Mouse (Mus musculus) lung, embryonic 16.5 days (tissue): Measurements from ENCODE around the gene Gm45021. TPM values are rescaled to one million over a fixed set of nuclear protein-coding genes. Genes with fewer than 3 reads are reported as not detected.

Experiments used
- ATAC-seq: fragments of 200-750 bp; cut with Nextera tagmentation; 2 replicates; pipeline ENCODE4 v1.8.0; 2017; ENCODE audit warnings: low read depth, mild to moderate bottlenecking, moderate library complexity
- H3K27ac ChIP-seq: fragments of 300-500 bp; sonication (generic); 2 replicates; pipeline ENCODE4 v1.5.1; 2014; ENCODE audit warnings: mild to moderate bottlenecking, control low read depth, low read length
- H3K27me3 ChIP-seq: fragments of 300-500 bp; sonication (generic); 2 replicates; pipeline ENCODE4 v1.6.1; 2014; ENCODE audit warnings: low read depth, low read length, mixed read lengths; ENCODE audit not compliant: control insufficient read depth, insufficient read depth
- H3K36me3 ChIP-seq: fragments of 300-500 bp; sonication (generic); 2 replicates; pipeline ENCODE4 v1.6.1; 2014; ENCODE audit warnings: low read length; ENCODE audit not compliant: control insufficient read depth, insufficient read depth
- H3K4me1 ChIP-seq: fragments of 300-500 bp; sonication (generic); replicated peaks from 2 replicates; pipeline ENCODE4 v1.6.1; 2014; ENCODE audit warnings: low read length, mixed read lengths; ENCODE audit not compliant: control insufficient read depth, insufficient read depth
- H3K4me2 ChIP-seq: fragments of 300-500 bp; sonication (generic); 2 replicates; pipeline ENCODE4 v1.6.1; 2014; ENCODE audit warnings: low read depth, low read length, control low read depth
- H3K4me3 ChIP-seq: fragments of 300-500 bp; sonication (generic); 2 replicates; pipeline ENCODE4 v1.5.1; 2014; ENCODE audit warnings: mild to moderate bottlenecking, low read length, control low read depth
- H3K9ac ChIP-seq: fragments of 300-500 bp; sonication (generic); 2 replicates; pipeline ENCODE4 v1.6.1; 2014; ENCODE audit warnings: low read length, control low read depth
- H3K9me3 ChIP-seq: fragments of 300-500 bp; sonication (generic); 2 replicates; pipeline ENCODE4 v1.6.1; 2016; ENCODE audit warnings: low read length; ENCODE audit not compliant: control insufficient read depth
- WGBS: fragments of 180-500 bp; shearing (Covaris S2); extraction: QIAGEN DNeasy Blood & Tissue Kit; methylation state at CpG from one replicate; pipeline ENCODE4 v1.1.7; 2014; 5-methylcytosine and 5-hydroxymethylcytosine counted together
- polyA plus RNA-seq: library from polyadenylated mRNA; unstranded; fragments of >200 nt; fragmentation: Nextera tagmentation; extraction: Ambion mirVana; gene quantifications from 2 replicates; pipeline ENCODE4 v1.2.1, GENCODE M21; 2015

Gene Gm45021
- polyA plus RNA-seq, 1 experiment from 2014 or later, result not detected

DNA sequence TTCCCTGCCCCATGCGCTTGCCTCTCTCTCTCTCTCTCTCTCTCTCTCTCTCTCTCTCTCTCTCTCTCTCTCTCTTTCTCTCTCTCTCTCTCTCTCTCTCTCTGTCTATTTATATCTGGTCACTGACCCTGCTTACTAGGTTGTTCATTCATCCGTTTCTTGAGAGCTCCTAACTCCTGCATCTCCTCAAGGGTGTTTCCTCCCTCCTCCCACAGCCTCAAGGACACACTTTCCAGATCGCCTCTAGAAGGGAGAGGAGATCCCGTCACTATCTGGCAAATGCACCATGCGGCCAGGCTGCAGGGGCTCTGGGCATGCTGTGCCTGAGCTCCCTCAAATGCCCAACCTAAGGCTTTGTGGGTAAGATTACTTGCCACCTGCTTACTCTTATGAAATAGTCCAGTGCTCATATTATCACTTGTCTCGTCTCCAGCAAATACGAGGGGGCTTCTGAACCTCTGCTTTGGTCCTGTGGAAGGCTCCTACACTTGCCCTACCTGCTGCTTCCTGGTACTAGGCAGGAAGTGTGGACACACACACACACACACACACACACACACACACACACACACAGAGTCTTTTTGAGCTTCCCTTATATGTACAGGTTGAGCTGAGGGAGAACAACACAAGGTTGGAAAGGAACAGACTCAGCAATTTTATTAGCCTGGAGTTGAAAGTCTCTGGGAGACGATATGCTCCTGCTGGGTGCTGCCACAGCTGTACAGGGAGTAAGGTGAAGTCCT, 20.2 kb upstream of the Gm45021 start:
- Histone ChIP-seq H3K9ac (no peak overlapping the region), H3K27ac (no peak overlapping the region), H3K9me3 (no peaks in the 10 kb centered on the region; the same call in 1 of the 2 replicates), H3K27me3 (no peaks in the 10 kb centered on the region), H3K4me3 (no peak overlapping the region), H3K4me2 (no peak overlapping the region), H3K36me3 (no peaks in the 10 kb centered on the region), H3K4me1 (peaks cover 30% of the 10 kb centered on the region)
- no peak for ATAC-seq
- 69% methylated on average over 8 of the region's 8 CpGs for WGBS

DNA sequence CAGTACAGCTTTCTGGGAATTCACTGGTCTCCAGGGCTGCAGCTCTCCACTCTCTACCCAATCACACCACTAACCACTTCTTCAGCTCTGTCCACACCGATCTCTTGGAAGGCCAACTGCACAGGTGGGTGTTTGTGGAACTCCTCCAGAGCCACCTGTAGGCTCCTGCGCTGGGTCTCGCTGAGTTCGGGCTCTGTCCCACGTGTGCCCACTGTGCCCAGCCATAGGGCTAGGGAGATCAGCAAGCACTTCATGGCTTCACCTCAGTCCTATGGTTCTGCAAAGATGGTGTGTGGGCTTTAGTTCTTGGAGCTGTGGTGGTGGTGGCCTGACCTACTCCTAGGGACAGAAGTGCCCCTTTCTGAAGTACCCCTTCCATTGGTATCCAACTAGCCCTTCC, 17.4 kb upstream of the Gm45021 start:
- H3K9me3 ChIP-seq, result no peaks in the 10 kb centered on the region; the same call in 1 of the 2 replicates
- H3K27ac ChIP-seq, result peak overlapping the region; percentile 76
- H3K9ac ChIP-seq, result peak overlapping the region; percentile 43
- 86% methylated on average over 5 of the region's 5 CpGs for WGBS
- H3K36me3 ChIP-seq, result no peaks in the 10 kb centered on the region
- ATAC-seq, result no peak
- peak overlapping the region; percentile 57 for H3K4me2 ChIP-seq
- H3K4me3 ChIP-seq, result peak overlapping the region; percentile 36
- no peaks in the 10 kb centered on the region for H3K27me3 ChIP-seq
- H3K4me1 ChIP-seq, result peaks cover 21% of the 10 kb centered on the region

DNA sequence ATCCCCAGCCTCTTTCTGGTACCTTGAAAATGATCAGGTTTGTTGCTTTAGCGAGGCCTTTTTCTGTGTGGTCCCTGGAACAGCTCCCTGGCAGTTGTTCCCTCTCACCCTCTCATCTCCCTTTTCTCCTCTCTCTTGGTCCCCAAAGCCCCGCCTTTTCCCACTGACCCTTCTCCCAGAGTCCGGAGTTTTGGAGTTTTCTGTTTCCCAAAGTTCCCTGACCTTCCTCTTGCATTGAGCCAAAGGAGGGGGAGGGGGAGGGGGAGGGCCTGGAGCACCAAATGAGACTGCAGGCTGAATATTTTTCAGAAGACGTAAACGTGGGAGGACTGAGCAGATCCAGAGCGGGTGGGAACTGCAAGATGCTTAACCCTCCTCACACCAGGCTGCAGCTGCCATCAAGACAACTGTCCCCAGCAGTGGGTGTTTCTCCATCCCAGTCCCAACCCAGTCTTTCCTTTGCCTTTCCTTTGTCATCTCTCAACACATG, 16.8 kb upstream of the Gm45021 start, which contains the start of gene Rarres2:
Gene Rarres2 (minus strand): TSS at position 218 of the 490 bp plus-strand sequence.
- Histone ChIP-seq H3K27me3 (no peaks in the 10 kb centered on the region), H3K27ac (peak within 1 kb of the TSS; percentile 76), H3K36me3 (no peaks in the 10 kb centered on the region), H3K4me3 (peak within 1 kb of the TSS; percentile 36), H3K4me2 (peak within 1 kb of the TSS; percentile 57), H3K9ac (peak within 1 kb of the TSS; percentile 43), H3K4me1 (peaks cover 21% of the 10 kb centered on the region), H3K9me3 (no peaks in the 10 kb centered on the region; the same call in 1 of the 2 replicates)
- peak; percentile 88 for ATAC-seq
- WGBS, result 12% methylated on average over 6 of the region's 6 CpGs

DNA sequence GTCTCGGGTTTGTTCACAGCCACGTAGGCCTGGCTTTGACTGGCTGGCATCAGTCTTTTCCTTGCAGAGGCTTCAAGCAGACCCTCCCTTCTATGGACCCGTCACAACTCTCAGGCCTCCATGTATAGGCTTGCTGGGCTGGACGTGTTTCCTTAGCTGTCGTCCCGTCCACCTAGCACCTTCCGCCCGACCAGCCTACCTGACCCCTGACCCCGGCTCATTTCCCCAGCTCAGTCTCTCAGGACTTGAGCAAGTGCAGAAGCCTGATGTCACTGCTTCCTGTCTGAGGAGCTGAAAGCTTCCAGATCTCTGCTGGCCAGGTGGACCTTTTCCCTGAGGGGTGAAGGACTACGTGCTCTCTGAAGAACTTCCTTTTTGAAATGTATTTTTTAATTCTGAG, 16.1 kb upstream of the Gm45021 start:
- no peak for ATAC-seq

DNA sequence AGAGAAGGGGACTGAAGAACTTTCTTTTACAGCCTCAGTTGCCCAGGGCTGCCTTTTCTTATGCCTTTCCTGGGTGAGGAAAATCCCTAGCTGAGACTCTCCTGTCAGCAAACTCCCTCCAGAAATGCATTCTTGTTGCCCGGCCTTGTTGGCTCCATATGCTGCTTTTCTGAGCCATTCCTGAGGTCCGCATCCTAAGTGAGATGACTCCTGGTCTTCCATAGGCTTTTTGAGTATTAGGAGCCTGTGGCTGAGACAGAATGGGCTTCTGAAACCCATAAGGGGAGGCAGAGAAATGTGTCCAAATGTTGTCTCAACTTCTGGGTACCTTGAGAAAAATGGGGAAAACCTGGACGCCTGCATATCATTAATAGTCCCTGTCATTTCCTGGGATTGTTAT, 15.4 kb upstream of the Gm45021 start:
- H3K9me3 ChIP-seq, result no peaks in the 10 kb centered on the region; the same call in 1 of the 2 replicates
- H3K9ac ChIP-seq, result no peak overlapping the region
- WGBS, result 62% methylated on average over 3 of the region's 3 CpGs
- H3K4me2 ChIP-seq, result no peak overlapping the region
- peaks cover 17% of the 10 kb centered on the region; the same call in 1 of the 2 replicates for H3K4me1 ChIP-seq
- no peaks in the 10 kb centered on the region for H3K27me3 ChIP-seq
- no peak for ATAC-seq
- no peaks in the 10 kb centered on the region for H3K36me3 ChIP-seq
- H3K27ac ChIP-seq, result no peak overlapping the region
- H3K4me3 ChIP-seq, result no peak overlapping the region

More for the DNA sequence above, 16.1 kb upstream of the Gm45021 start:
- peak overlapping the region; percentile 64 for H3K27ac ChIP-seq
- peaks cover 20% of the 10 kb centered on the region for H3K4me1 ChIP-seq
- no peak overlapping the region; the same call in 1 of the 2 replicates for H3K9ac ChIP-seq
- WGBS, result 42% methylated on average over 10 of the region's 10 CpGs
- no peak overlapping the region for H3K4me2 ChIP-seq
- H3K4me3 ChIP-seq, result no peak overlapping the region
- no peaks in the 10 kb centered on the region for H3K27me3 ChIP-seq
- H3K9me3 ChIP-seq, result no peaks in the 10 kb centered on the region; the same call in 1 of the 2 replicates
- no peaks in the 10 kb centered on the region for H3K36me3 ChIP-seq

DNA sequence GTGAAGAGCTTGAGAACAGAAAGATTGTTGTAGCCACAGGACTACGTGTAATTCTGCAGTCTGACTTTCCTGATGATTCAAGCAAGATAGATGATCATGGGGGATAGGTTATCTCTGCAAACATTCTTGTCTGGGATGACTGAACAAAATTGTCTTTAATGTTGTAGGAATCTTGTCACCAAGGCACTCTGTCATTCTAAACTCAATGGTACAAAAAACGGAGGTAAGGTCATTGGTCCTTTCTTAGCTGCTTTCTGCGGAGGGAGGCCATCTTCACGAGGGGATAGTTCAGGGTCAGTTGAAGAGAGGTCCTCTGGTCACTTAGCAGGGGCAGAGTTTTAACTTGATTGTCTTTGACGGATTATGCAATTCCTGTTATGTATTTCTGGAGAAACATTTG, 10.7 kb upstream of the Gm45021 start:
- Histone ChIP-seq H3K4me2 (peak overlapping the region; percentile 33; the same call in 1 of the 2 replicates), H3K4me3 (no peak overlapping the region), H3K27me3 (no peaks in the 10 kb centered on the region), H3K4me1 (peaks cover 6% of the 10 kb centered on the region; the same call in 1 of the 2 replicates), H3K36me3 (no peaks in the 10 kb centered on the region), H3K9ac (no peak overlapping the region), H3K9me3 (no peaks in the 10 kb centered on the region), H3K27ac (peak overlapping the region; percentile 90)
- 17% methylated on average over 5 of the region's 5 CpGs for WGBS
- ATAC-seq, result no peak

DNA sequence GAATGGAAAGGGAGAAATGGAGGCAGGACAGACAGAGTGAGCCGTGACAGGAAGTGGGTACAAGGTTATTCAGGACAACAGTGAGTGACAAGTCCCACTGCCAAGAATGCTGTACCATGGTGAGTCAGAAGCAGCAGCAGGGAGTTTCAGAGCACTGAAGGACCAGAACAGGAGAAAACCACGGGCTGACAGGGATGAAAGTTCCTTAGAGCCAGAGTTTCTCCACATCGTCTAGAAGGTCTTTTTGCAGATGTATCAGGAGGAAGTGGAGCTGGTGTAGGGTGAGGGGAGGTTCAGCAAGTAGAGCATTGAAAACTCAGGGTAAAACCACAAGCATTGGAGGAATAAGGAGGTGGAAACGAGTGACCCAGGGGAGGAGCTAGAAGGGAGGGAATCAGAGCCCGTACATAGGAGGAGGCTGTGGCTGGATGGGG, 10.2 kb upstream of the Gm45021 start:
- Histone ChIP-seq H3K9ac (peak overlapping the region; percentile 36), H3K9me3 (no peaks in the 10 kb centered on the region), H3K27me3 (no peaks in the 10 kb centered on the region), H3K4me2 (peak overlapping the region; percentile 33; the same call in 1 of the 2 replicates), H3K27ac (peak overlapping the region; percentile 90), H3K36me3 (no peaks in the 10 kb centered on the region), H3K4me1 (peaks cover 6% of the 10 kb centered on the region; the same call in 1 of the 2 replicates), H3K4me3 (no peak overlapping the region)
- 15% methylated on average over 5 of the region's 5 CpGs for WGBS
- ATAC-seq, result peak; percentile 85

DNA sequence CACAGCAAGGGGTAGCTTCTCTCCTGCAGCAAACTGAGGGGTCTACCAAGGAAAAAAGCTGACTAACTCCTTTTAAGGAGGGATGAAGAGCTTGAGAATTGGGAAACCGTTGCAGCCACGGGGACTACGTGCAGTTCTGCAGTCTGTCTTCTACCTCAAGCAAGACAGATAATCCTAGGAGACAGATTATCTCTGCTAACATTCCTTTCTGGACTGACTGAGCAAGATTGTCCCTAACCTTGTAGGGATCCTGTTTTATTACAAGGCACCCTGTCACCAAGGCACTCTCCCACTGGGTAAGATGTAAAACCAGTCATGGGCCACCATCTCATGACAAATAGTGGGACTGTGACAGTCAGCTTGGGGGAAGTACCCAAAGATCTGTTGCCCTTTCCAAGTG, 8.2 kb upstream of the Gm45021 start:
- WGBS, result 40% methylated on average over 3 of the region's 3 CpGs
- Histone ChIP-seq H3K27ac (no peak overlapping the region), H3K4me2 (no peak overlapping the region), H3K4me3 (no peak overlapping the region), H3K9me3 (no peaks in the 10 kb centered on the region), H3K36me3 (no peaks in the 10 kb centered on the region), H3K27me3 (no peaks in the 10 kb centered on the region), H3K4me1 (peaks cover 6% of the 10 kb centered on the region; the same call in 1 of the 2 replicates), H3K9ac (no peak overlapping the region)
- no peak for ATAC-seq

DNA sequence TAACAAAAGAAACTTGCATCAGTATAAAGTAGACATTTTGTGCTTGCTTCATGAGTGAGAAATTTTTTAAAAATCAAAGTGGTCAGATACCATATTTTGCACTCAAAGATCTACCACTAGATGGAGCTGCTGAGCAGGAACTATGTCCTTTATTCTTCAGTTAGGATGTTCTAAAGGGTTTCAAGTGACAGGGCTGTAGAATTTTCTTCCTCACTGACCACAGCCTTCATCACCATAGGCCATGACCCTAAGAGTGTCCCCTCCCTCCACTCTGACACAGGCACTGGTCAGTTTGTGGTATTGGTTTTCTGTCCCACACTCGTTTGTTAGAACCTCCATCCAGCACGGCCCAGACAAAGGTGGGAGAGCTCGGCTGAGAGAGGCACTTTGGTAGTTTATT, 7.4 kb upstream of the Gm45021 start:
- no peak overlapping the region for H3K4me3 ChIP-seq
- H3K9me3 ChIP-seq, result no peaks in the 10 kb centered on the region
- no peak for ATAC-seq
- no peak overlapping the region for H3K9ac ChIP-seq
- H3K4me2 ChIP-seq, result no peak overlapping the region
- WGBS, result 68% methylated on average over 3 of the region's 3 CpGs
- H3K27me3 ChIP-seq, result no peaks in the 10 kb centered on the region
- H3K4me1 ChIP-seq, result peaks cover 6% of the 10 kb centered on the region; the same call in 1 of the 2 replicates
- no peak overlapping the region for H3K27ac ChIP-seq
- no peaks in the 10 kb centered on the region for H3K36me3 ChIP-seq
